Mouse (Mus musculus) myocyte (in vitro differentiated cells): ENCODE results near the gene Psd.

Experiments
- CEBPB ChIP-seq: IDR thresholded peaks from 2 replicates; pipeline ENCODE4 v1.6.1; 2011; ENCODE audit warnings: mild to moderate bottlenecking, moderate library complexity; ENCODE audit not compliant: poor library complexity, insufficient read depth, severe bottlenecking
- E2F4 ChIP-seq: IDR thresholded peaks from one replicate; pipeline ENCODE4 v1.6.1; 2011; ENCODE audit warnings: mild to moderate bottlenecking, control low read depth, moderate library complexity; ENCODE audit not compliant: insufficient read depth
- MAX ChIP-seq: IDR thresholded peaks from one replicate; pipeline ENCODE4 v1.6.1; 2011; ENCODE audit warnings: low read depth, mild to moderate bottlenecking, control low read depth
- MYOD1 ChIP-seq, 3 experiments: IDR thresholded peaks; one replicate each; pipeline ENCODE4 v1.6.1; 2011; ENCODE audit warnings: control low read depth in 2 of 3, low read depth in 2 of 3, mild to moderate bottlenecking in 2 of 3, moderate library complexity in 1 of 3; ENCODE audit not compliant: insufficient read length in 2 of 3, control insufficient read depth in 1 of 3
- MYOG ChIP-seq, 3 experiments: IDR thresholded peaks; one replicate each; pipeline ENCODE4 v1.6.1; 2011; ENCODE audit warnings: control low read depth in 2 of 3, low read depth in 2 of 3, mild to moderate bottlenecking in 2 of 3; ENCODE audit not compliant: insufficient read length in 2 of 3, control insufficient read depth in 1 of 3, insufficient read depth in 1 of 3
- POLR2A ChIP-seq: IDR thresholded peaks from one replicate; pipeline ENCODE4 v1.6.1; 2011; ENCODE audit warnings: low read depth, mild to moderate bottlenecking, control low read depth, moderate library complexity; ENCODE audit not compliant: insufficient read length
- POLR2AphosphoS2 ChIP-seq: IDR thresholded peaks from one replicate; pipeline ENCODE4 v1.6.1; 2011; ENCODE audit warnings: low read depth, control low read depth; ENCODE audit not compliant: insufficient read length
- REST ChIP-seq: IDR thresholded peaks from one replicate; pipeline ENCODE4 v1.6.1; 2011; ENCODE audit warnings: mild to moderate bottlenecking, control low read depth, moderate library complexity; ENCODE audit not compliant: insufficient read depth, insufficient read length
- SRF ChIP-seq: IDR thresholded peaks from one replicate; pipeline ENCODE4 v1.6.1; 2011; ENCODE audit warnings: low read depth; ENCODE audit not compliant: control insufficient read depth, insufficient read length
- TCF12 ChIP-seq: IDR thresholded peaks from one replicate; pipeline ENCODE4 v1.6.1; 2011; ENCODE audit warnings: mild to moderate bottlenecking, control low read depth; ENCODE audit not compliant: poor library complexity, insufficient read depth, severe bottlenecking
- TCF3 ChIP-seq: IDR thresholded peaks from one replicate; pipeline ENCODE4 v1.6.1; 2011; ENCODE audit warnings: low read depth, control low read depth; ENCODE audit not compliant: insufficient read length
- USF1 ChIP-seq: IDR thresholded peaks from one replicate; pipeline ENCODE4 v1.6.1; 2011; ENCODE audit warnings: low read depth, mild to moderate bottlenecking, control low read depth, moderate library complexity

GRCm38 (mm10) chr19:46324366-46324765 lies 2.6 kb downstream of the Psd start:
- TF ChIP-seq POLR2A (no peak), TCF12 (no peak), CEBPB (no peak), MYOG (IDR thresholded peaks at IDR 0.05; ENCODE audit: control insufficient read depth in 1 of 3, insufficient read depth in 1 of 3, insufficient read length in 2 of 3, low read depth in 2 of 3) (no peak), USF1 (no peak), POLR2AphosphoS2 (no peak), REST (no peak), E2F4 (no peak), SRF (no peak), MAX (no peak), MYOD1 (IDR thresholded peaks at IDR 0.05; ENCODE audit: control insufficient read depth in 1 of 3, insufficient read length in 2 of 3, low read depth in 2 of 3) (no peak), TCF3 (no peak)
